Mouse (Mus musculus) ES-Bruce4 (cell line): ENCODE results near the gene Gm20219. TPM values are rescaled to one million over a fixed set of nuclear protein-coding genes. Genes with fewer than 3 reads are reported as not detected.

Source experiments
- H3K27ac ChIP-seq: 2 replicates; pipeline ENCODE4 v1.5.1; 2012; ENCODE audit warnings: low read length, inconsistent platforms; ENCODE audit not compliant: insufficient read depth
- H3K27me3 ChIP-seq: 2 replicates; pipeline ENCODE4 v1.6.1; 2012; ENCODE audit warnings: mild to moderate bottlenecking, low read length, inconsistent platforms; ENCODE audit not compliant: control insufficient read depth, poor library complexity, insufficient read depth, severe bottlenecking
- H3K36me3 ChIP-seq: 2 replicates; pipeline ENCODE4 v1.6.1; 2012; ENCODE audit warnings: inconsistent platforms, mild to moderate bottlenecking, low read length, moderate library complexity; ENCODE audit not compliant: control insufficient read depth, poor library complexity, insufficient read depth, severe bottlenecking
- H3K4me1 ChIP-seq: one replicate; pipeline ENCODE4 v1.8.1; 2011; ENCODE audit warnings: low read length; ENCODE audit not compliant: control insufficient read depth, insufficient read depth
- H3K4me3 ChIP-seq: 2 replicates; pipeline ENCODE4 v1.5.1; 2011; ENCODE audit warnings: low read depth, mild to moderate bottlenecking, low read length
- H3K9ac ChIP-seq: 2 replicates; pipeline ENCODE4 v1.6.1; 2012; ENCODE audit warnings: low read depth, mild to moderate bottlenecking, inconsistent platforms; ENCODE audit not compliant: poor library complexity, severe bottlenecking
- H3K9me3 ChIP-seq: replicated peaks from 2 replicates; pipeline ENCODE4 v1.6.1; 2012; ENCODE audit warnings: mild to moderate bottlenecking, low read length, inconsistent platforms; ENCODE audit not compliant: control insufficient read depth, poor library complexity, insufficient read depth, severe bottlenecking
- CTCF ChIP-seq: IDR thresholded peaks from one replicate; pipeline ENCODE4 v1.8.1; 2011; ENCODE audit warnings: low read depth, low read length
- EP300 ChIP-seq: IDR thresholded peaks from 2 replicates; pipeline ENCODE4 v1.6.1; 2011; ENCODE audit warnings: low read depth, low read length; ENCODE audit not compliant: insufficient read depth
- POLR2A ChIP-seq: IDR thresholded peaks from one replicate; pipeline ENCODE4 v1.8.1; 2011; ENCODE audit warnings: low read length; ENCODE audit not compliant: insufficient read depth
- polyA plus RNA-seq: library from polyadenylated mRNA; stranded (reverse); fragments of >200 nt; gene quantifications from 2 replicates; pipeline ENCODE4 v1.2.4, GENCODE M21; 2011; ENCODE audit warnings: low read depth; ENCODE audit not compliant: missing spikeins, insufficient read depth, insufficient read length

The Gm20219 gene
- polyA plus RNA-seq, 1 experiment = 1.1 TPM

DNA sequence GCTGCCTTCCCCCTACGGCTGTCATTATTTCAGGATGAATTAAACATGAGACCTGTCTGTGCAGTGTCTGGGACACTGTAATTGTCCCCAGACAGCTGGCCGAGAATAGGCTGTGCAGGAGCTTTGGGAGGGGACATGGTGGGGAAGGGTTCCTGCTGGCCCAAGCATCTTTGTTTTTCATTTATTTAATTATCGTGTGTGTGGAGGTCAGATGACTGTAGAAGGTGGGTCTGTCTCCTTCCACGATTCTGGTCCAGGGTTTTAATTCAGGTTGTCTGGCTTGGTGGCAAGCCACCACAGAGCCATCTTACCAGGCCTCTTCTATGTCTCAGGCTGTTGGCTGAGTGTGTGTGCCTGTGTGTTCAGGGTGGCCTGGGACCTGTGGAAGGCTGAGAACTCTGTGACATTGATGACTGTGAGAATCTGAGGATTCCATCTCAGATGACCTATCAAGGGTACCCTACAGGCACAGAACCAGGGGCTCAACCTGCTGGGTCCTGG, 5.5 kb downstream of the Gm20219 start:
- no peak overlapping the region for H3K27ac ChIP-seq
- H3K27me3 ChIP-seq = no peaks in the 10 kb centered on the region
- TF ChIP-seq EP300 (no peak), POLR2A (no peak), CTCF (no peak)

GRCm38 (mm10) chr17:56547846-56548604, 6.2 kb downstream of the Gm20219 start:
- no peaks in the 10 kb centered on the region for H3K27me3 ChIP-seq
- H3K9me3 ChIP-seq = no peaks in the 10 kb centered on the region
- no peak overlapping the region for H3K27ac ChIP-seq
- no peak overlapping the region for H3K4me3 ChIP-seq
- H3K4me1 ChIP-seq = peaks cover 7% of the 10 kb centered on the region
- no peak overlapping the region for H3K9ac ChIP-seq
- TF ChIP-seq EP300 (no peak), POLR2A (no peak), CTCF (peak; percentile 54)
- H3K36me3 ChIP-seq = no peaks in the 10 kb centered on the region

More for the DNA sequence above, 5.5 kb downstream of the Gm20219 start:
- Histone ChIP-seq H3K4me1 (peaks cover 7% of the 10 kb centered on the region), H3K36me3 (no peaks in the 10 kb centered on the region), H3K4me3 (no peak overlapping the region), H3K9me3 (no peaks in the 10 kb centered on the region), H3K9ac (no peak overlapping the region)

DNA sequence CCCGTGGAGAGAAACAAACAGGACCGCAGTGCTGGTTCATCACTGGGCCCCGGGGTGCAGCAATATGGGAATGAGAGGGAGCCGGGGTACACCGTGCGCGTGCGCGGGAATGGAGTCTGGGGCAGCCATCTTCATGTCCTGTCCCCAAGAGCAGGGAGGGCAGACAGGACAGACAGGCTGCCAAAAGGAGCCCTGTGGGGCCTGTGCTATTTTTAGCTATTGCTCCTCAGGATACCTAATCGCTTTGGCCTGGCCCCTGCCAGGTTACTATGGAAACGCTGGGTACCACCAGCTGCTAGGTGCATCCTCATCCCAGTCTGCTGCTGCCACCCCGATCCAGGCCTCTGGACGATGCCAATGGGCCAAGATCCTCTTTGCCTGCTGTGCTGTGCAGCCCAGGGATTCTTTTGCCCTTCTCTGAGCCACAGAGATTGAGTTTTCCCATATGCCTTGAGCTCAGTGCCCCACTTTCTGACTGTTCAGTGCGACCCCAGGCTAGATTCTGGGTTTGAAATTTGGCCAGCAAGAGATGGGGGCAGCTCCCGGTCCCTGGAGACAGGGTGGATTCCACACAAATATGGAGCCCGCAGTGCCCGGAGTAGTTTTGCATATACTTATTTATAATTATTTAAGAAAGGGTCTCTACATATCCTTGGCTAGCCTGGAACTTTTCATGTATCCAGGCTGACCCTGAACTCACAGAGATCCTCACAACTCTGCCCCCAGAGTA, 6.9 kb downstream of the Gm20219 start:
- H3K9ac ChIP-seq = no peak overlapping the region
- H3K9me3 ChIP-seq = no peaks in the 10 kb centered on the region
- peaks cover 7% of the 10 kb centered on the region for H3K4me1 ChIP-seq
- H3K27ac ChIP-seq = no peak overlapping the region
- TF ChIP-seq POLR2A (no peak), EP300 (no peak), CTCF (no peak)
- H3K27me3 ChIP-seq = no peaks in the 10 kb centered on the region
- no peak overlapping the region for H3K4me3 ChIP-seq
- H3K36me3 ChIP-seq = no peaks in the 10 kb centered on the region

DNA sequence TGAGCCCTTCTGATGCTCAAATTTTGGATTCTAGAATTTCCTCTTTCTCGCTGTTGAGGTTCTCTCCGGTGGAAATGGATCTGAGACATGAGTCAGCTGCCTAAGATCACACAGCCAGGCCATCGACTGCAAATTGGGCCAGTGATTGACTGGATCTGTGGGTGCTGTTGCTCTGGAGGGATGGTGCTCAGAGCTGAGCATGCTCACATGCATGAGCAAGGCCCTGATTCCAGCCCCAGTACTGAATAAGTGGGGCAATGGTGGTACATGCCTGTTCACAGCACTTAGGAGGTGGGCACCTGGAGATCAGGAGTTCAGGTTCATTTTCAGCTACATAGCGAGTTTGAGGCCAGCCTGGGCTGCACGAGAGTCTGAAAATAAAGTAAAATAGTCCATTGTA, 7.6 kb downstream of the Gm20219 start:
- Histone ChIP-seq H3K27me3 (no peaks in the 10 kb centered on the region), H3K4me3 (no peak overlapping the region), H3K27ac (no peak overlapping the region), H3K9ac (no peak overlapping the region), H3K9me3 (no peaks in the 10 kb centered on the region), H3K36me3 (no peaks in the 10 kb centered on the region), H3K4me1 (peaks cover 7% of the 10 kb centered on the region)
- TF ChIP-seq EP300 = no peak
- no peak for TF ChIP-seq POLR2A
- no peak for TF ChIP-seq CTCF

DNA sequence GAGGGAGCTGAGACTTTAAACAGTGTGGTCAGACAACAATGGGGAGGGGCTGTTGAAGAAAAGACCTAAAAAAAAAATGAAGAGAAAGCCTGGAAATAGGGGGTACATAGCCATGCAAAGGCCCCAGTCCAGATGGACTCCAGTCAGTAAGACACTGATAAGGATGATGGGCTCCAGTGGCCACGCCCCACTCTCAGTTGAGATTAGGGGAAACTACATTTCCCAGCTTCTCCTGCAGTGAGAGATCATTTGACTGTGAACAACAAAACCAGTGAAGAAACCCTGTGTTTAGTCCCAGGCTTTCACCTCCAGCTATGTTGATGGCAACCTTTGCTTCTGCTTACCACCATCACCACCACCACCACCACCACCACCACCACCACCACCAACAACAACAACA, 8.2 kb downstream of the Gm20219 start:
- Histone ChIP-seq H3K4me3 (no peak overlapping the region), H3K27me3 (no peaks in the 10 kb centered on the region), H3K27ac (no peak overlapping the region), H3K36me3 (no peaks in the 10 kb centered on the region), H3K9ac (no peak overlapping the region), H3K4me1 (peaks cover 4% of the 10 kb centered on the region), H3K9me3 (no peaks in the 10 kb centered on the region)
- TF ChIP-seq CTCF (no peak), EP300 (no peak), POLR2A (no peak)

GRCm38 (mm10) chr17:56544699-56545387, 9.3 kb downstream of the Gm20219 start:
- Histone ChIP-seq H3K4me3 (no peak overlapping the region), H3K27ac (no peak overlapping the region), H3K27me3 (no peaks in the 10 kb centered on the region), H3K4me1 (no peaks in the 10 kb centered on the region), H3K9me3 (no peaks in the 10 kb centered on the region), H3K36me3 (no peaks in the 10 kb centered on the region), H3K9ac (no peak overlapping the region)
- no peak for TF ChIP-seq EP300
- TF ChIP-seq CTCF = no peak
- no peak for TF ChIP-seq POLR2A
